Mouse (Mus musculus) adrenal gland, adult (tissue): ENCODE results near the gene Wnt7a.

Experiments used
- DNase-seq, 2 experiments: peaks; one replicate each; pipeline ENCODE4 v3.0.0; 2022 to 2023; ENCODE audit warnings: low spot score in 1 of 2; ENCODE audit not compliant: inconsistent age in 2 of 2

Wnt7a gene

GRCm38 (mm10) chr6:91346071-91346905 lies 64.9 kb downstream of the Wnt7a start:
- no peak for DNase-seq

GRCm38 (mm10) chr6:91345091-91345490 lies 66.1 kb downstream of the Wnt7a start:
- no peak for DNase-seq

GRCm38 (mm10) chr6:91339612-91340246 lies 71.4 kb downstream of the Wnt7a start:
- no peak for DNase-seq

GRCm38 (mm10) chr6:91335470-91335869 lies 75.7 kb downstream of the Wnt7a start:
- no peak for DNase-seq

- no peak for DNase-seq
Observed at GRCm38 (mm10) chr6:91331886-91332285, 79.3 kb downstream of the Wnt7a start.

- no peak for DNase-seq
Observed at GRCm38 (mm10) chr6:91325556-91325955, 85.6 kb downstream of the Wnt7a start.

- DNase-seq: no peak
Observed at GRCm38 (mm10) chr6:91324752-91325151, 86.4 kb downstream of the Wnt7a start.

GRCm38 (mm10) chr6:91322001-91322772 lies 89.0 kb downstream of the Wnt7a start:
- DNase-seq: no peak
